Mouse (Mus musculus) left cerebral cortex, postnatal 36 days (tissue): Measurements from ENCODE around the gene H2-T24. TPM values are rescaled to one million over a fixed set of nuclear protein-coding genes. Genes with fewer than 3 reads are reported as not detected.
"Not testable (repeated sequence)": the region's sequence is repeated elsewhere in the genome, so short reads cannot be mapped to it uniquely, and the experiment has no call there.

Source experiments
- DNase-seq, 2 experiments: peaks; one replicate each; pipeline ENCODE4 v3.0.0; 2021 to 2022; ENCODE audit warnings: low spot score in 2 of 2, mixed read lengths in 1 of 2
- intact Hi-C: fragments of 180-260 bp; cut with DNase I; formaldehyde crosslinking; loops from one replicate; pipeline ENCODE4 v1.15.1; 2025
- total RNA-seq, 2 experiments: library from RNA; stranded (reverse); gene quantifications; 2 replicates each; pipeline ENCODE4 v1.2.3; 2021

Gene H2-T24
- total RNA-seq, 2 experiments from 2014 or later: 1.1 to 2.2 TPM

DNA sequence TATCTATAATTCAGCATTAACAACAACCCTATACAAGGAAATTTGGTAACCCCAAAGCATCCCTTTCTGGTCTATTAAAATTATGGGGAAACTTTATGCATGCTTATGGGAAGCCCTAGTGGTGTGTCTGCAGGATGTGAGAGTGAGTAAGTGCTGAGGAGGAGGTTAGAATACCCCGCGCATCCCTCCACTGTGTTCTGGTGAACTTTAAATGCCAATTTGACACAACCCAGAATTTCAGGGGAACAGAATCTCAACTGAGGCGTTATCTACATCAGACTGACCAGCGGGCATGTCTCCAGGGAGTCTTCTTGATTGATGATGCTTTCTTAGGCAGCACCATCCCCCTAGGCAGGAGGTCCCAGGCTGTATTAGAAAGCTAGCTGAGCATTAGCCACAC, 5.5 kb upstream of the H2-T24 start:
- DNase-seq: no peak

DNA sequence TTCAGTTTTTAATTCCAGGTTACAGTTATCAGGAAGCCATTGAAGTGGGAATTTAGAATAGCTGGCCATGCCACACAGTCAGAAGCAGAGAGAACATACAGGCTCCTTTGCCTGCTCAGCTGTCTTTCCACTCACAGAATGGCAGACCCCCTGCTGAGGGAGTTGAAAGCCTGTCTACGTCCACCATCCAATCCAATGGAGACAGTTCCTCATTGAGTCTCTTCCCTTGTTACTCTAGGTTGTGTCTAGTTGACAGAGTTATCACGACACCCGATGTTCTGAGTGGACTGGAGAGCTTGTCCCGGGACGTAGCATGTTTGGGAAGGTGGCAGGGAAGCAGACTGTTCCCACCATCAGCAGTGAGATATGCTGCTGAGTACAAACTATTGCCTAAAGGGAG, 4.8 kb upstream of the H2-T24 start:
- DNase-seq: no peak
- intact Hi-C loops: no loop called here

More for the DNA sequence above, 5.5 kb upstream of the H2-T24 start:
- intact Hi-C loops: no loop called here

DNA sequence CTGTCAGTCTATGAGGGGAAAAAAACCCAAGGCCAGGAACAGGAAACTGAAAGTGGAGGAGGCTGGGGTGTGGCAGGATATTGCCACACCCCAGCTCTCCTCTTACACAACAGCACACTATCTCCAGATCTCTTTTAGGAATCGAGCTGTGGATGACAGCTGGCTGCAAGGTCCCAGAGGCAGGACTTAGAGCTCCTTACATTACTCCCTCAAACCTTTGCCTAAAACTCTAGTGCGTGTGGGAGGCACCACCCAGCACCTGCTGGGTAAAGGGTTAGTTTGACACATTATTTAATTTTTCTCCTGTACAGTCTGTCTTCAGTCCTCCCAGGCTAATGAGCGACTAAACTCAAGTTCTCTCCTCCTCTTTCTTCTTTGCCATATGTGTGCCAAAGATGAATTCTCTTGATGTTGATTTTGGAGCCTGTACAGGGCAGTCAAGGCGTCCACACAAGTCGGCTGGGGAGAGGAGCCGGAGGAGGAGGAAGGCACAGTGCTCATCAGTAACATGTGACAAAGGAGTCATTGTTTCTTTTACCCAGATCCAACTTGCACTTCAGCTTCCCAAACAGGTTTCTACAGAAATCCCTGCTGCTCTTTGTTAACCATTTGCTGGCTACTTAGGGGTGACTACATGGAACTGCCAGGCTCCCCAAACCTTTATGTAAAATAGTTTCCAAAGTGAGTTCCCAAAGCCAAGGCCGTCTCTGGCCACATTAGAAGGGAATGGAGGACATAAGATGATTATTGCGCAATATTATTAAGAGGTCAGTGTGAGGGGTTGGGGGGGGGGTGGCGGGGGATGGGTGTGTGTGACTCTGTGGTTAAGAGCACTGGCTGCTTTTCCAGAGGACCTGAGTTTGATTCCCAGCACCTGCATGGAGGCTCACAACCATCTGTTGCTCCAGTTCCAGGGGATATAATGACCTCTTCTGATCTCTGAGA, 3.6 kb upstream of the H2-T24 start:
- no peak for DNase-seq
- intact Hi-C loops: no loop called here

DNA sequence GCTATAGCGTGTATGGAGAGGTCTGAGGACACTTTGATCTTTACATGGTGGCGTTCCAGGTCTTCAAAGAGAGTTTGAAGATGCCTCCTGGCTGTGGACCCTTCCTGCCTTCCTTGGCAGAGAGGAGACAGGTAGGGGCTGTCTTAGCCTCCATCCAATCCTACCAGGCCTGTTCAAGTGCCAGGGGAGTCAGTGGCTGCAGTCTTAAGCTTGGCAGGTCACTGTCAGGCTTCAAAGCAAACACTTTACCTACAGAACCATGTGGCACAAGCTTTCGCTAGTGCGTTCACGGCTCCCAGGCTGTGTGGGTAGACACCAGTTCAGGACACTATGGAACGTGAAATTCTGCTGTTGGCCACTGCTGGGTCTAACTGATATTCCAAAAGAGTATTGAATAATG, 2.6 kb upstream of the H2-T24 start:
- DNase-seq: no peak
- intact Hi-C loops: no loop called here

DNA sequence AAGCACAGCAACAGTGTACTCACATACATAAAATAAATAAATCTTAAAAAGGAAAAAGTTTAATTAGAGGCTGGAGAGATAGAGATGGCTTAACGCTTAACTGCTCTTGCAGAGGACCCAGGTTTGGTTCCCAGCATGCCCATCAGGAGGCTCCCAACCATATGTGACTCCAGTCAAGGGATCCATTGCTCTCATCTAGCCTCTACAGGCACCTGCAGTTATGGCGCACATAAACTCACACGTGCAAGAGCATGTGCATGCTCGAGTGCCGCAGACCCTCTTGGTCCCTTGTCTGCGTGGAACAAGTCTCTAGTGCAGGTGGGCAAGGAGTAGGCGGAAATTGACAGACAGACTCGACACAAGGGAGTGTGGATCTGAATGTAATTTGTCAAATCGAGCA, 1.7 kb upstream of the H2-T24 start:
- DNase-seq: no peak
- intact Hi-C loops: no loop called here

DNA sequence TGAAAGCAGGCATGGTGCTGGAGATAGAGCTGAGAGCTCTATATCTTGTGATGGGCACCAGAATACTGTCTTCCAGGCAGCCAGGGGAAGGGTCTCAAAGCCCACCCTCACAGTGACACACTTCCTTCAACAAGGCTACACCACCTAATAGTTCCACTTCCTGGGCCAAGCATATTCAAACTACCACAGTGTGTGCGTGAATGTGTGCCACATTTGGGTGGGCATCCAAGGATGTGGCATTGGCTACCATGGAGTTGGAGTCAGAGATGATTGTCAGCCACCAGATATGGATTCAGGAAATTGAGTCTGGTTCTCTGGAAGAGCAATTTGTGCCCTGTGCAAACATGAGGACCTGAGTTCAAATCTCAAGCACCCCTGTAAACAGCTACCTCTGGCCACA, 949 bp upstream of the H2-T24 start:
- DNase-seq: no peak
- intact Hi-C loops: no loop called here

DNA sequence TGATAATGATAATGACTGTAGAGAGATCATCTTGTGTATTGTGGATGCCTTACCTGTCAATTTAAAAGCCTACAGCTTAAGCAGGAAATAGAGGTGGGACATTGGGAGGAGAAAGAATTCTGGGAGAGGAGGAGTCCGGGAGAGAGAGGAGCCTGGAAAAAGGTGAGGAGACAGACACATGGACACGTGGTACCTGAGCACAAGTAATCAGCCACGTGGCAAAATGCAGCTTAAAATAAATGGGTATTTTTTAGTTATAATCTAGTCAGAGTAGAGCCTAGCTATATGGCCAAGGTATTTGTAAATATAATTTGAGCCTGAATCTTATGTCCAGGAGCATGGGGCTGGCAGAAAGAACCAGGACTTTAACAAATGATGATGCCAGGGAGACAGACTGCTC, 841 bp downstream of the H2-T24 start:
- intact Hi-C loops: no loop called here
- DNase-seq: no peak

DNA sequence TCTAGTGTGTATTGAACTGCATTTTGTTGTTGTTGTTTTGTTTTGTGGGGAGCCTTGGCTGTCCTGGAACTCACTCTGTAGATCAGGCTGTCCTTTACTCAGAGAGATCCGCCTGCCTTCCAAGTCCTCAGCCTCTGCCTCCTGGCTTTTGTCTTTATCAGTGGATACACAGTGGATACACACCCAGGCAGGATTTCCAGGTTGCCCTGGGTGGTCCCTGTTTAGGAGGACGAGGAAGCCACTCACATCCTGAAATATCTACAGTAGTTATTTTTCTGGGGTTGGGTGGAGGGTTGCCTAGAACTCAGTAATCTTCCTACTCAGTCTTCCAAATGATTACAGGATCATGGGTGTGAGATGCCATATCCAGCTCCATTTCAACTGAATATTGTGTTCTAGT, 1.4 kb downstream of the H2-T24 start:
- intact Hi-C loops: no loop called here

DNA sequence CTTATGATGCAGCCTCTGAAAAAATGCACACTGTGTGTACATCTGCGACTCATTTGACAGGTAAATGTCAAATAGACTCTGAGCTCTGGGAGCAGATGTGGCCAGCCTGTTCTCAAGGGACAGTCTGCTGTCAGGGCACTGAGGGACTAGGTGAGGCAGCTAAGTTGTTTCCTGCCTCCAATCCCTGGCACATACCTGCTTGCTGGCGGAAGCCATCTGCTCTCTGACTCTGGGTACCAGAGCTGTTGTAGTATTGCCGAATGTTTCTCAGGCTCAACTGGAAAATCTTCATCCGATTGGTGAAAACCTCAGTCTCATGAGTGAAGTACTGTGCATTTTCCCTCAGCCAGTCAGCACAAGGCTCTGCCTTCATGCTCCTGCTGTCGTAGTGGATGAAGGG, 3.3 kb downstream of the H2-T24 start:
- DNase-seq: no peak
- intact Hi-C loops: no loop called here

More for the DNA sequence above, 1.4 kb downstream of the H2-T24 start:
- DNase-seq: no peak

DNA sequence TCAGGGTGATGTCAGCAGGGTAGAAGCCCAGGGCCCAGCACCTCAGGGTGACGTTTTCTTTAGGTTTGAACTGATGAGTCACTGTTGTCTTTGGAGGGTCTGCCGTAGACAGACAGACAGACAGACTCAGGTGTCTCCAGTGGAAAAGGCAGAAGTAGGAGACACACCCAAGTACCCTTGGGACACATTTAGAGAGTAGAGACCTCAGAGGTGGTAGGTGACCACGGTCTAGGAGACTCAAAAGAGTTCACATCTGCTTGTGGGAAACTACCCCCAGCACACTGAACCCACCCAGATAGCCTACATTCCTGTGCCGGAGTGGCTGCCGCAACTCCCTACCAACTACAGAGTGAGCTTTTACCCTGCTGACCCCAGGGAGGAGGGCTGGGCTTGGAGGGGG, 5.4 kb downstream of the H2-T24 start:
- no peak for DNase-seq
- intact Hi-C loops: no loop called here

DNA sequence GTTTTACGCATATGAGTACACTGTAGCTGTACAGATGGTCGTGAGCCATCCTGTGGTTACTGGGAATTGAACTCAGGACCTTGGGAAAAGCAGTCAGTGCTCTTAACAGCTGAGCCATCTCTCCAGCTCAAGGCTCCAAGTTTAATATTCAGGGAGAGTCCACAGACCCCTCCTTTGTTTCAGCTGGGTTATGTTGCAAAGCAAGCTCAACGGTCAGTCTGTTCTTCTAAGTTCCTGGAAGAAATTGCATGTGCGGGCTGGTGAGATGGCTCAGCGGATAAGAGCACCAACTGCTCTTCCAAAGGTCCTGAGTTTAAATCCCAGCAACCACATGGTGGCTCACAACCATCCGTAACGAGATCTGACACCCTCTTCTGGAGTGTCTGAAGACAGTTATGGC, 16.0 kb downstream of the H2-T24 start:
- DNase-seq, intact Hi-C loops: not testable (repeated sequence)

DNA sequence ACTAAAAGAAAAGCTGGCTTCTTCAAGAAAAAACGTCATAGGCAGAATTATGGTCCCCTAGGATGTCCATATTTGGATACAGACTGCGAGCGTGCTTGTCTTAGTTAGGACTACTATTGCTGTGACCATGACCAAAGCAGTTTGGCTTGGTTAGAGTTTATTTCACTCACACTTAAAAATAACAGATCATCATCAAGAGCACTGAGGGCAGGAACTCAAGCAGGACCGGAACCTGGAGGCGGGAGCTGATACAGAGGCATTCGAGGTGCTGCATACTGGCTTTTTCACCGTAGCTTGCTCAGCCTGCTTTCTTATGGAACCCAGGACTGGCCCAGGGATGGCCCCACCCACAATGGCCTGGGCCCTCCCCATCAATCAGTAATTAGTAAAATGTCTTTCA, 17.0 kb downstream of the H2-T24 start:
- intact Hi-C loops: no loop called here
- no peak for DNase-seq

DNA sequence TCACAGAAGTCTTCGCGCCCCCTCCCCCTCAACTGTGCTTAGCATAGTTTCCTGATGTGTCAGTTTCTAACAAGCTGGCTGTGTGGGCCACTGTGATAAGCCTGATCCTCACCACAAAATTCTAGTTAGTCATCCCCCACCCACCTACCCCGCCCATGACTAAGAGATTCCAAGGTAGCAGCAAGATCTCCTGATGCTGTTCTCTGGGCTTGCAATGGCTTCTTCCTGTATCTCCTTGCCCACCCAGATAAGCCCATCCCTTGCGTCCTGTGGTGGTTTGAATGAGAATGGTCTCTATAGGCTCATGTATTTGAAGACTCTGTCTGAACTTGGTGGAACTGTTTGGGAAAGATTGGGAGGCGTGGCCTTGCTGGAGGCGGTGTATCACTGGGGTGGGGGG, 18.4 kb downstream of the H2-T24 start:
- intact Hi-C loops: no loop called here
- DNase-seq: peak in 1 of 2 experiments; percentile 53

DNA sequence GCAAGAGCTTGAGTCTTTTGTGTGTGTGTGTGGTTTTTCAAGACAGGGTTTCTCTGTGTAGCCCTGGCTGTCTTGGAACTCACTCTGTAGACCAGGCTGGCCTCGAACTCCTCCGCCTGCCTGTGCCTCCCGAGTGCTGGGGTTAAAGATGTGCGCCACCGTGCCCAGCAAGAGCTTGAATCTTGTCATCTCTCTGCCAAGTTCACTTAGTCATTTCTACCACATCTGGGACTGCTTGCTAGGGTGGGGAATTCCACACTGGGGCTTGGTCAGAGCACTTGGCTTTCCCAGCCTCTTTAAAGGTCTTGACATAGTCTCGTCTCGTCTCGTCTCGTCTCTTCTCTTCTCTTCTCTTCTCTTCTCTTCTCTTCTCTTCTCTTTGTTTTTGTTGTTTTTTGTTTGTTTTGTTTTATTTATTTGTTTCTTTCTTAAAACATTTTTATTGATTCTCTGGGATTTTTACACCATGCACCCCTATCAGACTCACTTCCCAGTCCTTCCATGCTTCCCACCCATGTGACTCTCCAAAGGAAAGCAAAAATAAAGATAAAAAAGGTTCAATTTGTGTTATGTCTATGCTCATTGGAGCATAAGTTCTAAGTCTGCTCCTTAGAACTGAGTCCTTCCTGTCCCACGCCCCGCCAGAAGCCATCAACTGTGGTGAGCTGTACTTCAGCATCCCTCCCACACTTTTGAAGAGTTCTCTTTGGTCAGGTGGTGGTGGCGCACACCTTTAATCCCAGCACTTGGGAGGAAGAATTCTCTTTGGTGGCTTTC, 19.1 kb downstream of the H2-T24 start:
- intact Hi-C loops: no loop called here
- peak in 1 of 2 experiments; percentile 42 for DNase-seq

DNA sequence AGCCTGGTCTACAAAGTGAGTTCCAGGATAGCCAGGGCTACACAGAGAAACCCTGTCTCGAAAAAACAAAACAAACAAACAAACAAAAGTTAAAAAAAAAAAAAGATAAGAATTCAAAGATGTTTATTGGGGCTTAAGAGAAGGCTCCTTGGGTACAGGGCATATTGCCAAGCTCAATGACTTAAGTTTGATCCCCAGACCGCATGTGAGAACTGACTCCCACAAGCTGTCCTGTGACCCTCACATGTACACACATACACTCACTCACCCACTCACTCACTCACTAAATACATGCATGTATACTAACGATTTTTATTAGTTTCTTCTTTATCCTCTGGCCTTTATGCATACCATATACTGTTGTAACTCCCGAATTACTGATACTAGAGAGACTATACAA, 20.0 kb downstream of the H2-T24 start:
- no peak for DNase-seq
- intact Hi-C loops: no loop called here

DNA sequence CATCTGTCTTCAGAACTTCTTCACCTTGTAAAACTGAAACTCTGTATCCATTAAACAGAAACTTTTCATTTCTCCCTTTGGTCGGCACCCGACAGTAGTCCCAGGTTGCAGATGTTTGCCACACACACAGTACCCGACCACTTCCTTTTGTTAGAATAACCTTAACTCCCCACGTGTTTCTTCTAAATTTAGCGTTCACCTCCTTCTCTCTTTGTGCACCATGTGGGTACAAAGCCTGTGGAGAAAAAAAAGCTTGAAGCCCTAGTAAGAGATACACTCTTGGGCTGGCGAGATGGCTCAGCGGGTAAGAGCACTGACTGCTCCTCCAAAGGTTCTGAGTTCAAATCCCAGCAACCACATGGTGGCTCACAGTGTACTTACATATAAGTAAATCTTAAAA, 21.0 kb downstream of the H2-T24 start:
- intact Hi-C loops: loop anchor here (5.0 to 10.0 kb wide), 2 partner anchors 113 to 195 kb away; partner anchors contain the start of gene H2-T3
- DNase-seq: no peak

DNA sequence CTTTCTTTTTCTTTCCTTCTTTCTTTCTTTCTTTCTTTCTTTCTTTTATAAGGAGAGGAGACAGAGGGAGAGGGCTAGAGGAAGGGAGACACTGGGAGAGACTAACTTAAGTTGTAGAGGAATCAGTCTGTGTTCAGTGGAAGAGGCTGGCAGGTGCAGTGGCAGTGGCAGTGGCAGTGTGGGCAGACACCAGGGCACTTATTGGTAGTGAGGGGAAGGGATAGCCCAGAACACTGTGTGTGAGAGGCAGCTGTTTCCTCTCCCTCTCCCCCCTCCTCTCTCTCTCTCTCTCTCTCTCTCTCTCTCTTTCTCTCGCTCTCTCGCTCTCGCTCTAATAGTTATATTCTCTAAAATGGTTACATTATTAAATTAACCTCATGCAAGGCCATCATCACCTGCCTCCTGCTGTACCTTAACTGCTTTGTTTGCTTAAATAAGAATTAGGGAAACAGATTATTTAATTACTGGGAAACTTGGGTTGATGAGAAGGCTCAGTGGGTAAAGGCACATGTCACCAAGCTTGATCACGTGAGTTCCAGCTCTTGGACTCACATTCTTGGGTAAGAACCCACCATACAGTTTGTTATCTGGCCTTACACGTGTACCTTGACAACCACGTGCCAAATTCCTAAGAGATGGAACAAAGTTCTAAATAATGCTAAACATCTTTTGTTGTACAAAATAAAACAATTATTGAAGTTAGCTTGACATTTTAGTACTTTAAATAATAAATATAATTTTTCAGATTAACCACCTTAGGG, 21.6 kb downstream of the H2-T24 start:
- intact Hi-C loops: loop anchor here (5.0 to 10.0 kb wide), 2 partner anchors 114 to 196 kb away; partner anchors contain the start of gene H2-T3
- DNase-seq: no peak

DNA sequence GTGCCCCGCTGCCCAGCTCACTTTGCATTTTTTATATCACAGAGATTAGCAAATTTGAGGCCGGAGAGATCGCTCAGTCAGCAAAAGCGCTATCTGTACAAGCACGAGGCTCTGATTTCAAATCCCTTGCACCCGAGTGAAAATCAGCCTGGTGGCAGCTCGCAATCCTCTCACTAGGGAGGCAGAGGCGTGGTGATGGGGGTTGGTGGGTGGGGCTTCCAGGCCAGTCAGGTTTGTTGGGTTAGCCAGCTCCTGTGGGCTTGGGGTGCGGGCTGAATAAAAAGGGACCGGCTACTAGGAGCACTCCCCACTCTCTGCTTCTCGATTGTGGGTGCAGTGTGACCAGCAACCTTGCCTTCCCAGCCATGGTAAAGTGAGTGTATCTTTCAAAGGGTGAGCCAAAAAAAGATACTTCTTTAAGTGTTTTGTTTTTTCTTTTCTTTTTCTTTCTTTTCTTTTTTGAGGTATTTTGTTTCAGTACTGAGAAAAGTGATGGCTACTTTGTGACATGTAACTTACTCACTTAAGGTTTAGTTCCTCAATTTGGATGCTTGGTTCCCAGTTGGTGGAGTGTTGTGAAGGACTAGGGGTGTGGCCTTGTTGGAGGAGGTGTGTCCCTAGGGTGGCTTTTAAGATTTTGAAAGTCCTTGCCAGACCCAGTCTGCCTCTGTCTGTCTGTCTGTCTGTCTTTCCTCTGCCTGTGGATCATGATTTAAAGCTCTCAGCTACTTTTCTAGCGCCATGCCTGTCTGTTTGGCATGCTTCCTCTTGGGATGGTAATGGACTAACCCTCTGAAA, 22.4 kb downstream of the H2-T24 start:
- no peak for DNase-seq
- intact Hi-C loops: loop anchor here (1.0 to 10.0 kb wide), 3 partner anchors 37 to 197 kb away; partner anchors contain the start of gene H2-T3

DNA sequence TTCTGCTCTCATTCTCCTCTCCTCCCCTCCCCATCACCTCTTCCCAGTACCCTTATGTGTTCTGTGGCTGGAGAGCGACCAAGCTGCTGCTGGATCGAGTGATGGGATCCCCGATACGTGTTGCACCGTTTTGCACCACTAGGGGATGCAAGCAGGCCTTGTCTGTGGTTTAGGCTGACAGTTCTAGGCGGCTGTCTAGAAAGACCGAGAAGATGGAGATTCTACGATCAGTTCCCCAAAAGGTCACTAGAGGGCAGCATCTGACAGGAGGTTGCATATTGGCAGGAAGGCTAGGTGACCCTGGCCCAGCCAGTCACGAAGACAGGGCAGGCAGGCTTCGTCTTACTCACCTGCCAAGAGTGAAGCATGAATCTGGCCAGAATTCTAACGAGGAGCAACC, 23.4 kb downstream of the H2-T24 start:
- peak; percentile 88 to 94 for DNase-seq
- intact Hi-C loops: loop anchor here (1.0 to 10.0 kb wide), 3 partner anchors 38 to 198 kb away; partner anchors contain the start of gene H2-T3
